Mouse (Mus musculus) spleen, adult 2 months (tissue): ENCODE measurements around the gene Etv1.

Experiments used
- CTCF ChIP-seq: fragments of 200-500 bp; IDR thresholded peaks from 2 replicates; pipeline ENCODE4 v1.5.1; 2011; ENCODE audit warnings: mild to moderate bottlenecking, inconsistent platforms; ENCODE audit not compliant: insufficient read depth, insufficient read length, insufficient replicate concordance; ENCODE audit errors: extremely low read depth
- POLR2A ChIP-seq: fragments of 200-500 bp; IDR thresholded peaks from 2 replicates; pipeline ENCODE4 v1.6.1; 2011; ENCODE audit warnings: low read depth, low read length, inconsistent platforms

DNA sequence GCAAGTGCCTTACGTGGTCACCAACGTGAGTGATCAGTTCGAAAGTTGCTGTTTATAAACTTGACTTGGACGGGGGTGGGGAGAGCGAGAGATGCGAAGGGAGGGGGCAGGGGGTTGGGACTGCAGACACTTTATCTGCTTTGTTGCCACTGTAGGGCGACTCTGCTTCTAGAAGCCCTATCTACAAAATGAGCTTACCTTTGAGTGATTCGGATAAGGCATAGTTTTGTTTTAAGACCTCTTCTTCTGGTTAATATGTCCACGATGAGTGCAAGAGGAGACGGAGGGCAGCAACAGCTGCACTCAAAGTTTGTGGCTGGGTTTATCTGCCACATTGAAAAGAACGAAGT is 1.8 kb downstream of the Etv1 start:
- TF ChIP-seq CTCF (no peak), POLR2A (no peak)
